Mouse (Mus musculus): Measurements from ENCODE around the gene Fxyd2.

The Fxyd2 gene

GRCm38 (mm10) chr9:45391299-45391698, 8.2 kb upstream of the Fxyd2 start:
- no peak for DNase-seq (ENCODE audit: low spot score)

- DNase-seq (ENCODE audit: low spot score): no peak
Observed at GRCm38 (mm10) chr9:45395218-45395617, 4.3 kb upstream of the Fxyd2 start.

GRCm38 (mm10) chr9:45395796-45396195, 3.7 kb upstream of the Fxyd2 start:
- DNase-seq (ENCODE audit: low spot score): no peak

GRCm38 (mm10) chr9:45398336-45398735, 1.1 kb upstream of the Fxyd2 start:
- no peak for DNase-seq (ENCODE audit: low spot score)

- DNase-seq (ENCODE audit: low spot score): no peak
Observed at GRCm38 (mm10) chr9:45401851-45402250, 2.4 kb downstream of the Fxyd2 start.

- no peak for DNase-seq (ENCODE audit: low spot score)
Observed at GRCm38 (mm10) chr9:45402957-45403356, 3.5 kb downstream of the Fxyd2 start.

- no peak for DNase-seq (ENCODE audit: low spot score)
Observed at GRCm38 (mm10) chr9:45405694-45406093, 6.2 kb downstream of the Fxyd2 start.

- DNase-seq (ENCODE audit: low spot score): no peak
Observed at GRCm38 (mm10) chr9:45406808-45407207, 7.3 kb downstream of the Fxyd2 start.

- DNase-seq (ENCODE audit: low spot score): peak; percentile 27
Observed at GRCm38 (mm10) chr9:45407706-45408675, 8.5 kb downstream of the Fxyd2 start.

- no peak for DNase-seq (ENCODE audit: low spot score)
Observed at GRCm38 (mm10) chr9:45410193-45410592, 10.7 kb downstream of the Fxyd2 start.

- no peak for DNase-seq (ENCODE audit: low spot score)
Observed at GRCm38 (mm10) chr9:45410614-45411013, 11.1 kb downstream of the Fxyd2 start.

- DNase-seq (ENCODE audit: low spot score): no peak
Observed at GRCm38 (mm10) chr9:45411111-45411510, 11.6 kb downstream of the Fxyd2 start.

- DNase-seq (ENCODE audit: low spot score): peak; percentile 27
Observed at GRCm38 (mm10) chr9:45411803-45412202, 12.3 kb downstream of the Fxyd2 start.

GRCm38 (mm10) chr9:45412287-45412686, 12.8 kb downstream of the Fxyd2 start:
- DNase-seq (ENCODE audit: low spot score): peak; percentile 81

GRCm38 (mm10) chr9:45412700-45413477, 13.4 kb downstream of the Fxyd2 start:
- DNase-seq (ENCODE audit: low spot score): no peak

- peak; percentile 17 for DNase-seq (ENCODE audit: low spot score)
Observed at GRCm38 (mm10) chr9:45413478-45414140, 14.1 kb downstream of the Fxyd2 start.

GRCm38 (mm10) chr9:45415912-45416311, 16.4 kb downstream of the Fxyd2 start:
- DNase-seq (ENCODE audit: low spot score): peak; percentile 16

- DNase-seq (ENCODE audit: low spot score): peak; percentile 66
Observed at GRCm38 (mm10) chr9:45417245-45417644, 17.8 kb downstream of the Fxyd2 start.

- no peak for DNase-seq (ENCODE audit: low spot score)
Observed at GRCm38 (mm10) chr9:45418252-45418651, 18.8 kb downstream of the Fxyd2 start.

- DNase-seq (ENCODE audit: low spot score): peak; percentile 9
Observed at GRCm38 (mm10) chr9:45421209-45421608, 21.7 kb downstream of the Fxyd2 start.

- DNase-seq (ENCODE audit: low spot score): no peak
Observed at GRCm38 (mm10) chr9:45422761-45423298, 23.4 kb downstream of the Fxyd2 start.

- no peak for DNase-seq (ENCODE audit: low spot score)
Observed at GRCm38 (mm10) chr9:45426456-45426855, 27.0 kb downstream of the Fxyd2 start, which contains the start of gene Dscaml1. Dscaml1 (plus strand) TSS chr9:45426628.

All from T-cell, adult 2 months (primary cell).